Mouse (Mus musculus): ENCODE measurements around the gene Zfp58. TPM values are rescaled to one million over a fixed set of nuclear protein-coding genes. Genes with fewer than 3 reads are reported as not detected.

Gene Zfp58
- polyA plus RNA-seq, 1 experiment from 2014 or later, result 18.5 TPM

- H3K27ac ChIP-seq, result peak within 1 kb of the TSS; percentile 78
- peaks cover 9% of the 10 kb centered on the region for H3K4me1 ChIP-seq
- no peaks in the 10 kb centered on the region for H3K27me3 ChIP-seq (ENCODE audit: low read depth, poor library complexity, severe bottlenecking)
- 2% methylated on average over 20 of the region's 20 CpGs for WGBS
- H3K9me3 ChIP-seq (replicated peaks), result no peaks in the 10 kb centered on the region
- peak within 1 kb of the TSS; percentile 63 for H3K4me3 ChIP-seq
- H3K36me3 ChIP-seq, result peaks cover 15% of the 10 kb centered on the region
- DNase-seq (ENCODE audit: low spot score), result peak; percentile 76
Measured at GRCm38 (mm10) chr13:67451172-67452020, 49.0 kb downstream of the Zfp58 start, which contains the start of gene Zfp874a. TSS of gene Zfp874a (minus strand) at chr13:67451624.

Other genes starting within 250 kb of the Zfp58 start
- gene Zfp458, start 222.1 kb downstream of the Zfp58 start, polyA plus RNA-seq (2016; fragmentation: Nextera tagmentation; extraction: Ambion mirVana), result 0.74 and 1.5 TPM in 2 replicates
- 0.24 and 0.50 TPM in 2 replicates for gene Zfp457, start 194.1 kb downstream of the Zfp58 start, polyA plus RNA-seq (2016; fragmentation: Nextera tagmentation; extraction: Ambion mirVana)
- 1.4 and 1.7 TPM in 2 replicates for gene Zfp595, start 168.0 kb downstream of the Zfp58 start, polyA plus RNA-seq (2016; fragmentation: Nextera tagmentation; extraction: Ambion mirVana)
- gene Gm28044, start 140.0 kb downstream of the Zfp58 start, polyA plus RNA-seq (2016; fragmentation: Nextera tagmentation; extraction: Ambion mirVana), result not detected in 2 replicates
- gene Zfp953, start 139.9 kb downstream of the Zfp58 start, polyA plus RNA-seq (2016; fragmentation: Nextera tagmentation; extraction: Ambion mirVana), result 0.93 and 1.2 TPM in 2 replicates
- gene Gm28041, start 124.8 kb downstream of the Zfp58 start, polyA plus RNA-seq (2016; fragmentation: Nextera tagmentation; extraction: Ambion mirVana), result 0.35 TPM in 1 of 2 replicates, not detected in the other
- 0.78 and 1.2 TPM in 2 replicates for gene Zfp456, start 124.7 kb downstream of the Zfp58 start, polyA plus RNA-seq (2016; fragmentation: Nextera tagmentation; extraction: Ambion mirVana)
- gene Zfp429, start 100.7 kb downstream of the Zfp58 start, polyA plus RNA-seq (2016; fragmentation: Nextera tagmentation; extraction: Ambion mirVana), result 2.7 and 6.0 TPM in 2 replicates
- gene Zfp459, start 79.1 kb downstream of the Zfp58 start, polyA plus RNA-seq (2016; fragmentation: Nextera tagmentation; extraction: Ambion mirVana), result 1.2 TPM in 2 replicates
- gene Zfp874a, start 48.9 kb downstream of the Zfp58 start, polyA plus RNA-seq (2016; fragmentation: Nextera tagmentation; extraction: Ambion mirVana), result 6.8 and 10.1 TPM in 2 replicates
- 1.5 and 2.5 TPM in 2 replicates for gene Zfp874b, start 16.3 kb downstream of the Zfp58 start, polyA plus RNA-seq (2016; fragmentation: Nextera tagmentation; extraction: Ambion mirVana)
- gene Gm26965, start 25.6 kb upstream of the Zfp58 start, polyA plus RNA-seq (2016; fragmentation: Nextera tagmentation; extraction: Ambion mirVana), result not detected in 2 replicates
- gene Zfp87, start 25.6 kb upstream of the Zfp58 start, polyA plus RNA-seq (2016; fragmentation: Nextera tagmentation; extraction: Ambion mirVana), result 18.0 and 22.3 TPM in 2 replicates
- 16.4 and 18.5 TPM in 2 replicates for gene Zfp748, start 53.3 kb upstream of the Zfp58 start, polyA plus RNA-seq (2016; fragmentation: Nextera tagmentation; extraction: Ambion mirVana)
- 2.6 and 3.6 TPM in 2 replicates for gene Zfp729b, start 109.2 kb upstream of the Zfp58 start, polyA plus RNA-seq (2016; fragmentation: Nextera tagmentation; extraction: Ambion mirVana)
- 0.18 TPM in 1 of 2 replicates, not detected in the other for gene Gm49345, start 137.2 kb upstream of the Zfp58 start, polyA plus RNA-seq (2016; fragmentation: Nextera tagmentation; extraction: Ambion mirVana)
- gene Zfp729a, start 137.2 kb upstream of the Zfp58 start, polyA plus RNA-seq (2016; fragmentation: Nextera tagmentation; extraction: Ambion mirVana), result 2.0 and 2.5 TPM in 2 replicates
- gene Zfp738, start 186.5 kb upstream of the Zfp58 start, polyA plus RNA-seq (2016; fragmentation: Nextera tagmentation; extraction: Ambion mirVana), result 9.9 and 12.1 TPM in 2 replicates
- 6.2 and 8.9 TPM in 2 replicates for gene Zfp65, start 228.6 kb upstream of the Zfp58 start, polyA plus RNA-seq (2016; fragmentation: Nextera tagmentation; extraction: Ambion mirVana)

All from limb, embryonic 10.5 days (tissue).